Mouse (Mus musculus): Measurements from ENCODE around the gene Zmiz2. TPM values are rescaled to one million over a fixed set of nuclear protein-coding genes. Genes with fewer than 3 reads are reported as not detected.
"Not testable (repeated sequence)": the region's sequence is repeated elsewhere in the genome, so short reads cannot be mapped to it uniquely, and the experiment has no call there.

Gene Zmiz2
- polyA plus RNA-seq, 1 experiment from 2014 or later = 33.6 TPM

- under 1% methylated on average over 97 of the region's 102 CpGs for WGBS
- peak overlapping the region; percentile 96 for H3K27ac ChIP-seq
- H3K4me1 ChIP-seq (replicated peaks) = peaks cover 32% of the 10 kb centered on the region
- H3K4me2 ChIP-seq (replicated peaks) = peak overlapping the region; percentile 69
- peak; percentile 95 for ATAC-seq
- H3K27me3 ChIP-seq = no peaks in the 10 kb centered on the region
- H3K36me3 ChIP-seq = peaks cover 23% of the 10 kb centered on the region
- peak overlapping the region; percentile 96 for H3K9ac ChIP-seq (replicated peaks)
- no peaks in the 10 kb centered on the region for H3K9me3 ChIP-seq
- peak overlapping the region; percentile 90 for H3K4me3 ChIP-seq (replicated peaks)
Measured at GRCm38 (mm10) chr11:6415551-6416404, 26.9 kb downstream of the Zmiz2 start.

GRCm38 (mm10) chr11:6416405-6417034 lies 27.6 kb downstream of the Zmiz2 start:
- no peaks in the 10 kb centered on the region for H3K9me3 ChIP-seq
- peak overlapping the region; percentile 96 for H3K9ac ChIP-seq (replicated peaks)
- H3K36me3 ChIP-seq = peaks cover 27% of the 10 kb centered on the region
- under 1% methylated on average over 30 of the region's 30 CpGs for WGBS
- H3K27ac ChIP-seq = peak overlapping the region; percentile 96
- peak overlapping the region; percentile 90 for H3K4me3 ChIP-seq (replicated peaks)
- peak; percentile 62 for ATAC-seq
- H3K27me3 ChIP-seq = no peaks in the 10 kb centered on the region
- H3K4me2 ChIP-seq (replicated peaks) = peak overlapping the region; percentile 69
- H3K4me1 ChIP-seq (replicated peaks) = peaks cover 32% of the 10 kb centered on the region

- peak overlapping the region; percentile 69 for H3K4me2 ChIP-seq (replicated peaks)
- WGBS = 41% methylated on average over 2 of the region's 2 CpGs
- peak overlapping the region; percentile 96; the same call in 1 of the 2 replicates for H3K9ac ChIP-seq (replicated peaks)
- peaks cover 30% of the 10 kb centered on the region for H3K36me3 ChIP-seq
- H3K27me3 ChIP-seq = no peaks in the 10 kb centered on the region
- peak overlapping the region; percentile 3; the same call in 1 of the 2 replicates for H3K27ac ChIP-seq
- peak overlapping the region; percentile 90 for H3K4me3 ChIP-seq (replicated peaks)
- H3K9me3 ChIP-seq = no peaks in the 10 kb centered on the region
- peaks cover 32% of the 10 kb centered on the region for H3K4me1 ChIP-seq (replicated peaks)
- no peak for ATAC-seq
Measured at GRCm38 (mm10) chr11:6417069-6417468, 28.2 kb downstream of the Zmiz2 start.

GRCm38 (mm10) chr11:6417490-6417889 lies 28.6 kb downstream of the Zmiz2 start:
- Histone ChIP-seq H3K4me2 (replicated peaks) (peak overlapping the region; percentile 69), H3K9ac (replicated peaks) (peak overlapping the region; percentile 96; the same call in 1 of the 2 replicates), H3K9me3 (no peaks in the 10 kb centered on the region), H3K4me1 (replicated peaks) (peaks cover 32% of the 10 kb centered on the region), H3K27ac (0 out of 2 replicates have a peak overlapping the region, but pooled peaks have one; percentile 3), H3K4me3 (replicated peaks) (peak overlapping the region; percentile 90), H3K27me3 (no peaks in the 10 kb centered on the region), H3K36me3 (peaks cover 34% of the 10 kb centered on the region)
- ATAC-seq = no peak

GRCm38 (mm10) chr11:6418751-6419150 lies 29.9 kb downstream of the Zmiz2 start:
- H3K4me1 ChIP-seq (replicated peaks) = peaks cover 32% of the 10 kb centered on the region
- peaks cover 47% of the 10 kb centered on the region for H3K36me3 ChIP-seq
- H3K9me3 ChIP-seq = no peaks in the 10 kb centered on the region
- H3K4me3 ChIP-seq (replicated peaks) = no peak overlapping the region
- no peak overlapping the region for H3K9ac ChIP-seq (replicated peaks)
- no peak overlapping the region for H3K27ac ChIP-seq
- ATAC-seq = no peak
- no peaks in the 10 kb centered on the region for H3K27me3 ChIP-seq
- 89% methylated on average over 5 of the region's 5 CpGs for whole genome bisulfite sequencing
- H3K4me2 ChIP-seq (replicated peaks) = peak overlapping the region; percentile 12

GRCm38 (mm10) chr11:6419156-6419555 lies 30.3 kb downstream of the Zmiz2 start:
- 64% methylated on average over 4 of the region's 4 CpGs for WGBS
- not testable (repeated sequence) for H3K9me3 ChIP-seq; ATAC-seq; H3K9ac ChIP-seq (replicated peaks); H3K4me3 ChIP-seq (replicated peaks); H3K27ac ChIP-seq; H3K27me3 ChIP-seq; H3K4me2 ChIP-seq (replicated peaks)
- Histone ChIP-seq H3K4me1 (replicated peaks) (peaks cover 32% of the 10 kb centered on the region), H3K36me3 (peaks cover 51% of the 10 kb centered on the region)

- 21% methylated on average over 1 of the region's 1 CpGs for WGBS
- Histone ChIP-seq H3K36me3 (peaks cover 59% of the 10 kb centered on the region), H3K9ac (replicated peaks) (no peak overlapping the region), H3K4me1 (replicated peaks) (peaks cover 24% of the 10 kb centered on the region), H3K9me3 (no peaks in the 10 kb centered on the region), H3K4me2 (replicated peaks) (no peak overlapping the region), H3K27ac (no peak overlapping the region), H3K4me3 (replicated peaks) (no peak overlapping the region), H3K27me3 (no peaks in the 10 kb centered on the region)
- ATAC-seq = no peak
Measured at GRCm38 (mm10) chr11:6420283-6420703, 31.4 kb downstream of the Zmiz2 start.

GRCm38 (mm10) chr11:6420722-6421350 lies 32.0 kb downstream of the Zmiz2 start:
- 79% methylated on average over 2 of the region's 2 CpGs for WGBS
- H3K36me3 ChIP-seq = peaks cover 62% of the 10 kb centered on the region

GRCm38 (mm10) chr11:6430186-6430585 lies 41.3 kb downstream of the Zmiz2 start:
- H3K36me3 ChIP-seq = peaks cover 93% of the 10 kb centered on the region
- no peaks in the 10 kb centered on the region for H3K9me3 ChIP-seq
- H3K4me1 ChIP-seq (replicated peaks) = no peaks in the 10 kb centered on the region
- H3K27ac ChIP-seq = no peak overlapping the region
- H3K4me2 ChIP-seq (replicated peaks) = no peak overlapping the region
- no peak overlapping the region for H3K9ac ChIP-seq (replicated peaks)
- H3K27me3 ChIP-seq = no peaks in the 10 kb centered on the region
- no peak for ATAC-seq
- 91% methylated on average over 7 of the region's 7 CpGs for WGBS
- H3K4me3 ChIP-seq (replicated peaks) = no peak overlapping the region

More at GRCm38 (mm10) chr11:6420722-6421350, 32.0 kb downstream of the Zmiz2 start:
- no peaks in the 10 kb centered on the region for H3K9me3 ChIP-seq
- ATAC-seq = no peak
- H3K4me3 ChIP-seq (replicated peaks) = no peak overlapping the region
- H3K9ac ChIP-seq (replicated peaks) = no peak overlapping the region
- H3K4me2 ChIP-seq (replicated peaks) = no peak overlapping the region
- no peak overlapping the region for H3K27ac ChIP-seq
- H3K4me1 ChIP-seq (replicated peaks) = peaks cover 24% of the 10 kb centered on the region
- H3K27me3 ChIP-seq = no peaks in the 10 kb centered on the region

GRCm38 (mm10) chr11:6436442-6436841 lies 47.6 kb downstream of the Zmiz2 start:
- Histone ChIP-seq H3K4me1 (replicated peaks) (no peaks in the 10 kb centered on the region), H3K27ac (no peak overlapping the region), H3K9me3 (no peaks in the 10 kb centered on the region), H3K9ac (replicated peaks) (no peak overlapping the region), H3K4me2 (replicated peaks) (no peak overlapping the region), H3K36me3 (peaks cover 73% of the 10 kb centered on the region), H3K4me3 (replicated peaks) (no peak overlapping the region), H3K27me3 (no peaks in the 10 kb centered on the region)
- ATAC-seq = 0 out of 2 replicates have a peak, but pooled peaks have one; percentile 55
- WGBS = 65% methylated on average over 8 of the region's 8 CpGs

GRCm38 (mm10) chr11:6437667-6438066 lies 48.8 kb downstream of the Zmiz2 start:
- no peak overlapping the region for H3K9ac ChIP-seq (replicated peaks)
- H3K9me3 ChIP-seq = no peaks in the 10 kb centered on the region
- H3K4me3 ChIP-seq (replicated peaks) = no peak overlapping the region
- no peaks in the 10 kb centered on the region for H3K27me3 ChIP-seq
- no peak overlapping the region for H3K27ac ChIP-seq
- 98% methylated on average over 2 of the region's 2 CpGs for WGBS
- H3K36me3 ChIP-seq = peaks cover 62% of the 10 kb centered on the region
- peaks cover 3% of the 10 kb centered on the region; the same call in 1 of the 2 replicates for H3K4me1 ChIP-seq (replicated peaks)
- H3K4me2 ChIP-seq (replicated peaks) = no peak overlapping the region
- no peak for ATAC-seq

- Histone ChIP-seq H3K36me3 (peaks cover 38% of the 10 kb centered on the region), H3K4me1 (replicated peaks) (peaks cover 15% of the 10 kb centered on the region), H3K9me3 (no peaks in the 10 kb centered on the region), H3K4me2 (replicated peaks) (no peak overlapping the region), H3K4me3 (replicated peaks) (no peak overlapping the region), H3K9ac (replicated peaks) (no peak overlapping the region), H3K27me3 (no peaks in the 10 kb centered on the region), H3K27ac (no peak overlapping the region)
- no peak for ATAC-seq
- WGBS = 97% methylated on average over 4 of the region's 4 CpGs
Measured at GRCm38 (mm10) chr11:6440171-6440570, 51.3 kb downstream of the Zmiz2 start.

Data from midbrain, embryonic 13.5 days (tissue).